Mouse (Mus musculus): ENCODE data around the gene Prkn.

Gene Prkn

GRCm38 (mm10) chr17:11637642-11638041, 797.5 kb downstream of the Prkn start:
- DNase-seq (ENCODE audit: extremely low spot score, low spot score), result no peak

GRCm38 (mm10) chr17:11638451-11638850, 798.3 kb downstream of the Prkn start:
- no peak for DNase-seq (ENCODE audit: extremely low spot score, low spot score)

- DNase-seq (ENCODE audit: extremely low spot score, low spot score), result no peak
Measured at GRCm38 (mm10) chr17:11639786-11640185, 799.6 kb downstream of the Prkn start.

DNA sequence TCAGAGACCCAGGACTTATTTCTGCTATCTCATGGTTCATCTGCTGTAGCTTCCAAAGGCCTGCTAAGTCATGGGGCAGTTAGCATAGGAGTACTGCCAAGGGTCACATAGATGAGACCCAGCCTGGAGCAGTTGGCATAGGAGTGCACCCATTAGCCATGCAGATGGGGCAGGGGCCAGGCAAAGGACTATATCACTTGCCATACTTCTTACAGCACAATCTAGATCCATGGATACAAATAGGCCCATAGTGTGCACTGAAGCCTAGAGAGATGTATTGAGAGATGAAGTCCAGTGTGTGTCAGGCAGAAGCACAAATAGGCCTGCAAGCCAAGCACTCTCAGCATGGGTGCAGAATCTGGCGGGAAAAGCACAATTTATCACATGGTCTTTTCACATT, 802.1 kb downstream of the Prkn start:
- DNase-seq (ENCODE audit: extremely low spot score, low spot score), result no peak

- no peak for DNase-seq (ENCODE audit: extremely low spot score, low spot score)
Measured at GRCm38 (mm10) chr17:11644016-11644415, 803.8 kb downstream of the Prkn start.

- no peak for DNase-seq (ENCODE audit: extremely low spot score, low spot score)
Measured at GRCm38 (mm10) chr17:11644873-11645464, 804.8 kb downstream of the Prkn start.

DNA sequence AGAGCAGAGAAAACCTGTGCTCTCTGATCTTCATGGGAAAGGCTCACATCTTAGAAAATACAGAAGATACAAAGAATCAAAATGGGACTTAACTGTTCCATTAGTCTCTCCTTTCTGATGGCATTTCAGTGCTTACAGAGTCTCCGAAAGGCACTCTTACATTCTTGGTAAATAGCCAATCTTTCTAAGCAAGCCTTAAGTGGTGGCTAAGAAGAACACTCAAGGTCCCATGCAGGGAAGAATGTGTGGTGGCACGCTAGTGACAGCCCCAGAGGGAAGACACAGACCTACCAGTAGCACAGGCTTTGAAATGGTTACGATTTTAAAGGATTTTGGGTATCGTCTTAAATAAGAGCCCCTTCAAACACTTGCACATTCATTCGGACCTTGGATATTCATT, 816.2 kb downstream of the Prkn start:
- DNase-seq (ENCODE audit: extremely low spot score, low spot score), result no peak

DNA sequence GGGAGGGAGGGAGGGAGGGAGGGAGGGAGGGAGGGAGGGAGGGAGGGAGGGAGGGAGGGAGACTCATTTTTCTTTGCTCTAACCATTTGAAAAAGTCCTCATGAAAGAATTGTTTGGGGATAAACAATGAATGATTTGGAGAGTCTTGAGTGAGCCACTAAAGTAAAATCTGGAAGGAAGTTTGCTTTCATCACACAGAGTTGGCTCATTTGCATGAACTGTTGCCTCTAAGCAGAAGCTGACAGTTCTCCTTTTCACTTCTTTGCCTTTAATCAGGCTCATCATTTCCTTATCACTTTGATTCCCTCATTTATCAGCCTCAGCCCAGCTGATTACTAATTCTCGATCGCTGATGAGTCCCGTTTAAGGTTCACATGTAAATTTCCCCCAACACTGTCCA, 816.7 kb downstream of the Prkn start:
- DNase-seq (ENCODE audit: extremely low spot score, low spot score), result no peak

DNA sequence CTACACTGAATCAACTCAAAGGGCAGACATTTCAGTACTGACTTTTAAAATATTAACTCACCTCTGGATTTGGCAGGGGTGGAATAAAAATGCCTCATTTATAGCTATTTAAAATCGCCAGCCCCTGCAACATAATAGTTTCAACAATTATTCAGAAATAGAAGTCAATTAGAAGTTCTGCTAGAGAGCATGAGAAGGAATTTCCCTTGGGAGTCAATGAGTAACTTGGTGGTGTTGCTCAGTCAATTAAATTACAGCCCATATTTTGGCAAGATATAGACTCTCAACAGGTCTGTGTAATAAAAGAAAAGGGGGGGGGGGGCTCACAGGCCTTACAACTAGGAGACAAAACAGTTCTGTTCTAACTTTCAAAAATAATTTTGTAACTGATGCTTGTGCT, 821.7 kb downstream of the Prkn start:
- no peak for DNase-seq (ENCODE audit: extremely low spot score, low spot score)

DNA sequence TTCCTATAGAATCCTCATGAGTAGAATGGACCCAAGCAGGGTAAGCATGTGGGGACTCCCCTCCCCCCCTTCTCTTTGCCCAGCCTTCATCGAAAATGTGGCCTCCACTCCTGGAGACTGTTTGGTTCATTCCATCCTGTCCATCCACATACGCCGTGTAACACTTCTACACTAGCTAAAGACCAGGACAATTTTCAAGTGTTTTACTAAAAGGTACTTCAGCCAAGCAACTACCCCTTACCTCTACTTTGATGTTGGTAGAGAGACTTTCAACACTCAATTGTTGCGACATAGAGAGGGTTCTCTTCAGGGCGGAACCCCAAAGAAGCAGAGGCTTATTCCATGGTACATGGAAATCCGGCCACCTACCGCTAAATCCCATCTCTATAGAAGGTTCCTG, 823.3 kb downstream of the Prkn start:
- DNase-seq (ENCODE audit: extremely low spot score, low spot score), result no peak

- no peak for DNase-seq (ENCODE audit: extremely low spot score, low spot score)
Measured at GRCm38 (mm10) chr17:11664610-11665345, 824.6 kb downstream of the Prkn start.

GRCm38 (mm10) chr17:11679716-11680115, 839.5 kb downstream of the Prkn start:
- no peak for DNase-seq (ENCODE audit: extremely low spot score, low spot score)

DNA sequence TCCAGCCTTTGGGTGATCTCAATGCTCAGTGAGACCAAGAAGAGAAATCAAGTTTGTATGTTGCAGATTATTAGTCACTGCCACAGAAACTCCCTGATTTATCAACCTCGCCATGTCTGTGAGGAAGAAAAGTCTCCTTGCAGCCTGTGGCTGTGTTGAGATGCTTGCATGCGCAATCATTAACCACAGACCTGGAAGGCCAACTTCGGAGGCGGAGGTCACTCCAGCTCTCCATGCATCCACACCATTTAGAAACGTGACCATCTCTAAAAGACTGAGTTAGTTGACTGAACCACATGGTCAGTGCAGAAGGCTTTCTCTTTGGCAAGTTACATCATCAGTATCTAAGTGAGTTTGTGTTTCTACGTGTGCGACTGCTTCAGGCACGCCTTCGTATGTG, 840.3 kb downstream of the Prkn start:
- no peak for DNase-seq (ENCODE audit: extremely low spot score, low spot score)

- DNase-seq (ENCODE audit: extremely low spot score, low spot score), result no peak
Measured at GRCm38 (mm10) chr17:11681825-11682372, 841.7 kb downstream of the Prkn start.

DNA sequence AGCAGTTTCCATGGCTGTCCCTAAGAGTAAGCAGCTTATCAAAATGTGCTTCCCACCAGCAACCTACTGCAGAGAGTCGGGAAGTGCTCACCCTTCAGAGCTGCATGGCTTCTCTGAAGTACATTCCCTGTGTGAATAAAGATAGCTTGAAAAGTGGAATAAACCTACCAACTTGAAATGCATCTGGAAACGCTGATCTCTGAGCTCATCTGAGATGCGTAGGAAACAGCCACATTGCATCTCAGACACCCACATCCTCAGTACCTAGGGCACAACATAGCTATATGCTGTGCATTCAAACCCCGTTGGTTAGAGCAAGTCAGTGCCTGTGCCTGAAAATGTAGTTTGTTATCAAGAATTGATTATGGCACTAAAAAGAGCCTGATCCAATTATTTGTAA, 864.8 kb downstream of the Prkn start:
- DNase-seq (ENCODE audit: extremely low spot score, low spot score), result no peak

DNA sequence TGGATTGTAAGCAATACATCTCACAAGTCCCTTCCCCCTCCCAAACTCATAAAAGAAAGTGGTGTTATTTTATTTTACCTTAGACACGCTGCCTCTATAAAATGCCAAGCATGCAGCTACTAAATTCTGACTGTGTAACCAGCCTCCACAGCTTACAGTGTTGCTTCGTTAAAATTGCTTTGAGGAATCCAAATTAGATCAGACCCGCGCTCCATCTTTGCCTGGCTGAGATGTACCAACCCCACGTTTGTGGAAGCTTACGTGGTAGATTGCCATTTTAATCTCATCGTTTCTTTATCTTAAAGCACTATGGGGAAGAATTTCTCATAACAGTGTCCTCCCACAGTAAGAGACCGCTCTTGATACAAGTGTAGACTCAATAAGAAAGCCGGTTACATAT, 865.6 kb downstream of the Prkn start:
- DNase-seq (ENCODE audit: extremely low spot score, low spot score), result no peak

DNA sequence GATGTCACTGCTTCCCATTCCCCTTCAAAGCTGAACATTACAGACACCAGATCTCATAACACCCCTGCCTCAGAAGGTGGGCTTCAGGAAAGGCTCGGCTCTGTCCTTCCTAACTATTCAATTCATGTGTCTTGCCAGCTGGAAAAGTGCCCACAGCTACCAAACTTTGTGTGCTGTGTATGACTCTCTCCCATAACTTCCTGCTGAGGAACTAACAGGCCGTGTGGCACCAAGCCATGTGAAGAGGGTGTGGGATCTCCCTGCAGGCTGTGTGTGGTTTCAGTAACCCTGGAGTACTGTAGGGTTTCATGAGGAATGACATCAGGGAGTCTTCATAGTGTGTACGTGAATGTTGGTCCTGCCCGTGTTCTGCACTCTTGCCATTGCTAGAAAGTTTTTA, 871.9 kb downstream of the Prkn start:
- DNase-seq (ENCODE audit: extremely low spot score, low spot score), result no peak

- no peak for DNase-seq (ENCODE audit: extremely low spot score, low spot score)
Measured at GRCm38 (mm10) chr17:11719801-11720200, 879.6 kb downstream of the Prkn start.

GRCm38 (mm10) chr17:11721906-11722305, 881.7 kb downstream of the Prkn start:
- DNase-seq (ENCODE audit: extremely low spot score, low spot score), result no peak

DNA sequence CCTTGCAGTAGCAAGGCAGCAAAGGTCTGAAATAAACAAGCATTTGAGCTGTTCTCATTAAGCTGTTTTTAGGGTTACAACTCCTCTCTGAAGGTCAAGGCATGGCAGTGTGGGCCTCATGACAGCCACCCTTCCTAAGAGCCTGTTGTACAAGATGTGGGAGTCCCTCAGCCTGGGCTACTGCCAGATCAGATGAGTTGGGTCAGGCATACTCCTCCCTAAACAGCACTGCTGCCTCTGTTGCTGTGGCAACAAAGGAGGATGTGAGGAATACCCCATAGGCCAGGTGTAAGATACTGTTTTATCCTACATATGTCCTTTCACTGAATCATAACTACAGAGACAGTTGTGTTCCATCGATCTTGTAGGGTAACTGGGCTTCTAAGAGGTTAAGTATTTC, 882.3 kb downstream of the Prkn start:
- DNase-seq (ENCODE audit: extremely low spot score, low spot score), result no peak

DNA sequence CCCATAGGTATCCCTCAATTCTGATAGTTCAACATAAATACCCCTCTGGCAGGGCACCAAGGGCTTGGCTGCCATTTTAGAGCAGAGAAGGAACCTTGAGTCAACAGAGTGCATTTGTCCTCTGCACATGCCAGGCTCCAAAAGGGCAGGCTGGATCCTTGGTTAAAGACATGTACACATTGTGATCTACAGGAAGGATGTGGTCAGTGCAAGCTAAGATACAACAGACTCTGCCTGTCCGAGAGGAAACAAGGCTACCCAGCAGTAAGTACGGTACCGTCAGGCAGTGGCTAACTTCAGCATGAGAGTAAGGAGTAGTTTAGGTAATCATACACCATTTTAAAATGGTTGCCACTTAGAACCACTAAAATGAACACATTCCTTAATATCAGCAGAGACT, 884.0 kb downstream of the Prkn start:
- DNase-seq (ENCODE audit: extremely low spot score, low spot score), result no peak

GRCm38 (mm10) chr17:11727101-11727500, 886.9 kb downstream of the Prkn start:
- DNase-seq (ENCODE audit: extremely low spot score, low spot score), result no peak

DNA sequence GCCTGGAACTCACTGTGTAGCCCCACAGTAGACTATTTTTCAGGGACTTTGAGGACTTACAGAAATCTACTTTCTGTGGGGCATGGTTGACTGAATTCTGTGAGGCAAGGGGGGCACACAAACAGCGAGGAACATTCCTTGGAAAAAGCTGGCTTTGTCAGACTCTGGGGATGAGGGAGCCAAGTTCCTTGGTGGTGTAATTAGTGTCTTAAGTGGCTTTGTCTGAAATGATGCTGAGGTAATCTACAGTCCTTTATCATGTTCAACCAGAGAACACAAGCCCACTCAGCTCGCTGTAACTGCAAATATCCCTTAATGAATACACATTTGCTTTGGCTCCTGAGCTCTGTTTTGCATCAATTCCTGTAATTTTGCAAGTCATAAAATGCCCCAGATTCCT, 888.1 kb downstream of the Prkn start:
- no peak for DNase-seq (ENCODE audit: extremely low spot score, low spot score)
